Mouse (Mus musculus) T-helper 1 cell (primary cell): ENCODE data around the gene Wwox.

Source experiments
- in situ Hi-C: fragments of 300-600 bp; cut with MboI, MseI; formaldehyde crosslinking; loops from one replicate; pipeline ENCODE4 v1.15.1; 2025; ENCODE audit warnings: high pct_unique_total_duplicates

Gene Wwox

DNA sequence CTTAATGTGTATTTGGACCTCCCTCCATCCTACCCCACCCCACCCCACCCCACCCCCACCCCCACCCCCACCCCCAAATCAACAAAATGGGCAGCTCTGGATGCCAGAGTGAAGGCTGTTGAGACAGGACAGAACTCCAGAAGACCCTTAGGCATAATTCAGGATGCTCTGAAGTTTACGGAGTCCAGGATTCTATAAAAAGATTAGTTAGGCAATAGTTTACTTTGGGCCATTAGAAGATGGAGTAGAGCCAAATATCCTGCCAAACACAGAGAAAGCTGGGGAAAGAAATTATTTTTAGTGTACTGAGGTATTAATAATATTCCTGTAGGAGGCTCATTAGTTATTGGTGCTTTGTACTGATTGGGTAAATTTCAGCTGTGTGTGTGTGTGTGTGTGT is 523.0 kb downstream of the Wwox start:
- in situ Hi-C loops: no loop called here

DNA sequence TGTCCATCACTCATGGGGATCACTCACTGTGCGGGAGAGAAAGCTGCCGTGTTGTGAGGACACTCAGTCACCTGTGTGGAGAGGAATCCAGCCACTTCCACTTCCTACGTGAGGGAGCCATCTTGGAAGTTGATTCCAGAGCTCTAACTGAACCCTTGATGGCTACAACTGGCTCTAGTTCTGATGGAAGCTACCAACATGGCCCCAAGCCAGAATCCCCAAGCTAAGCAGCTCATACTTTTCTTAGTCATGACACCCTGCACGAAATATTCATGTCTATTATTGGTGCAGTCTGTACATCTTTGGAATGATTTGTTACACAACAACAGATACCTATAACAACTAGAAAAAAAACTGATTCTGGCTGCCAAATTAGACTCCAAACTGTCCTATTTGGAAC is 523.8 kb downstream of the Wwox start:
- in situ Hi-C loops: no loop called here

DNA sequence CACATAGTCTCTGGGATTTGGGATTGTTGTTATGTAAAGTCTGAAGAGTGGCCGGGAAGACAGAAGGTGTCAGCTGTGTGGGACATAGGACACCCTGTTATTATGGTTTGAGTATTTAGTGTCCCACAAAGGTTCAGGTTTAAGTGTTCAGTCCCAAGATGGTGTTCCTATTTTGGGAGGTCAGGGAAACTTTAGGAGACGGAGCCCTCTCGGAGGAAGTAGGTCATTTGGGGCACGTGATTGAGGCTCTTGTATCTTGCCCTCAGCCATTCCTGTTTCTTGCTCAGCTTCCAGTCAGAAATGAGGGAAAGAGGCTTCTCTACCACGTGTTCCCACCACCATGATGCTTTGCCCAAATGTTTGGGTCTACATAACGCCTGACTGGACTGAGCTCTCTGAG is 524.8 kb downstream of the Wwox start:
- in situ Hi-C loops: no loop called here

DNA sequence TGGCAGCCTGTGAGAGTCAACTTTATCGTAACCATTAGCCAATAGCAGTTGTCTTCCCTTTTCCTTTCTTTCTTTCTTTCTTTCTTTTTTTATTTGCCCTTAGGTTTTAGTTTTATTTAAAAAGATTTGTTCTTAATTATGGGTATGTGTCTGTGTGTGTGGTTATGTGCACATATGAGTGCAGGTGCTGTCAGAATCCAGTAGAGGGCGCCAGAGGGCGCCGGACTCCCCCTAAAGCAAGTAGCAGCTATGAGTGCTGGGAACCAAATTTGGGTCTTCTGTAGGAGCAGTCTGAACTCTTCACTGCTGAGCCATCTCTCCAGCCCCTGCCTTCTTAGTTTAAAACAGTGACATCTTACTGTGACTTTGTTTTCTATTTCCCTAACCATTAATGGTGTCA is 529.4 kb downstream of the Wwox start:
- in situ Hi-C loops: no loop called here

DNA sequence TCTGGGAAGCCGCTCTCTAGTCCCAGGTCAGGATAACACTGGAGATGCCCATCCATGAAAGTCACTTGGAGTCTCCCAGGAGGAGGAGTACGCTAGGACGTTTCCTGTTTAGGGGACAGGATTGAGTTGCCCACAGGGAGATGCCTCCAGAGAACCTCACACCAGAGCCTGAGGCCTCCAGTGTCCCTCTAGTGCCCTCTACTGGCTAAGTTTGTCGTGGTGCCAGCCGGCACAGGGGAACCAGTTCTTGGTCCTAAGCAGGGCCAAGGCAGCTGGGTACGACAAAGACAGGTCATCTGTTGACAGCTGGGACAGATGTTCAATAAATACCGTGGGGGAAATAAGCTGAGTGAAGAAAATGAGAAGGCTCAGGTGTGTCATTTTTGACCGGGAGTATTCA is 531.9 kb downstream of the Wwox start:
- in situ Hi-C loops: no loop called here

DNA sequence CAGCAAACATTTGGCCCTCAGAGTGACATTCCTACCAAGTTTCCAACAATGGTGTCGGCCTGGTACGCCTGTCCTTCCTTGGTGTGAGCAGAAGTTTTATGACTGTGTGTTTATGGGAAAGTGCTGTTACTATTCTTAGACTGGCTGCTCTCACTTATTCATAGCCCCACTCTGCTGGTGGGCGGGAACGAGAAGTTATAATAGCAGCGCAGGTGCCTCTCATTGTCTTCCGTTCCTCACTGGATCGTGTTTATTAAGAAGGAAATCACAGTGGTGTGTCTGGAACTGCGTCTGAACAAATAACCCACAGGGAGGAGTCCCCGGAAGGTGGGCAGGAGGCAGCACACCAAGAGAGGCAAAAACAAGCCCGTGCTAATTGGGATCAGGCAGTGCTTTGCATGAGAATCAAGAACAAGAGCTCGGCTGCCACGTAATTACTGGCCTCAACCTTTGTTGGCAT is 533.6 kb downstream of the Wwox start:
- in situ Hi-C loops: no loop called here

DNA sequence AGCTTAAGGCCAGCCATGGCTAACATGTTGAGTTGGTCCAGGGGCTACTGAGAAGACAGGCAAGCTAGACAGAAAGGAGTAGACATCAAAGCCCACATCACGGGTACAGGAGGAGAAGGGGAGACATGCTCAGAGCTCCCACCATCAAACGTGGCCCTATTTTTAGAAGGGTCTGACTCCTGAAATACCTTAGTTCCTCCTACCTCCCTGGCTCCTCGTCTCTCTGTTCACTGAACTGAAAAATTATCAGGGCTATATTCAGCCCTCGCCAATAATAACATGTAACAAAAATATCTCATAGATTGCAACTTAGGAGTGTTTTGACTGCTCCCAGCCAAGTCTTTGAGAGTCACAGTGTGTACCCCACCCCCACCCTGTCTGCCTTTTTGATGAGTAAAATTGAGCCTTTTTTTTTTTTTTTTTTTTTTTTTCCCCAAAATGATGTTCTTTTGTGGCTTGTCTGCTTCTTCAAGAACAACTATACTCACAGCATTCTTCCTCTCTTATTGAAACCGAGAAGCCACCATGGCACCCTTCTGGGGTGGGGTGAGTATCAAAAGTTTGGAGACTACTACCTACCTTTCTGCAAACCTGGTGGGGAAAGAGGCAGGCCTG is 535.0 kb downstream of the Wwox start:
- in situ Hi-C loops: no loop called here

DNA sequence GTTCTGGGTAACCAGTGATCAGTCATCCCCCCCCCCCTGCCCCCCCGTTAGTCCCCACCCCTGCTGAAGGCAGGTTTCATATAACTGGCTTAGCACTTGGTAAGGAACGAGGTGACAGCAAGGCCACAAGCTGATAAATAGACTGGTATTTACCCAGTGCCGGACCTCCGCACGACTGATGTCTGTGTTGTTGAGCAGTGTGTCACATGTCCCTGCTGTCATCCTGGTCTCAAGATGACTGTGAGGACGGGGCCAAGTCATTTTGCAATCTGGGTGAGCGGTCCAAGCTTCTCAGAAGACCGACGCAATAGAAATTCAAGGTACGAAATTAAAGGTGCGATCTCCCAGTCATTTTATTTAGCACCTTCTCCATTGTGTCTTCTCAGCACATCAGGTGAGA is 538.3 kb downstream of the Wwox start:
- in situ Hi-C loops: no loop called here

DNA sequence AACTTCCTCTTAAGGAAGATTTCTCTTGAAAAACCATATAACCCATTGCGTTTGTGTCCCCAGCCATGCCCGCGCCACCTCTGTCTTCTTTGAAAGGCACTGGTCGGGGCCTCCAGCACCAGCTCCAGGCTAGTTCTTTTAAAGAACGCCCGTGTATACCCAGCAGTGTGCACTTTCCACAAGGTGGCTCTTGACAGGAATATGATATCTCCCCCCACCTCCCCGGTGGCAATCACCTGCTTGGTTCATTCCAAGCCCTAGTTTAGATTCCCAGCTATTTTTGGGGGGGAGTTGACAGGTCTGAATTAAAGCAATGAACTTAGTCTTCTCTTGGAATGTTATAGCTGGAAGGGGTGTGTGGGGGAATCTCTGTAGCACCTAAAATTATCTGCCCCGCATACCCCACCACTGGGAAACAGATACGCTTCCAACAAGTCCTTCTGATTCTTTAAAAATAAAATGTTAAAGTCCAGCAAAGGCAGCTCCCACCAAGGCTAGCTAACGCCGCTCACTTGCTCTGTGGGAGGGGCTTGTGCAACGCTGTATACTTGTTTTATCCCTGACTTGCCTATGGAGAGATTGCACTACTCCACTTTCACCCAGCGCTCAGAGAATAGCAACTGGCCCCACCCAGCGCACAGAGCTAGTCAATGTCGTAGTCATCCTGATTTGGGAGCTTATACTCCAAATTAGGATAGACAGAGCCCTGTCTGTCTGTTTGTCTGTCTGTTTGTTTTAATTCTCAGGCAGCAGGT is 538.9 kb downstream of the Wwox start:
- in situ Hi-C loops: no loop called here

DNA sequence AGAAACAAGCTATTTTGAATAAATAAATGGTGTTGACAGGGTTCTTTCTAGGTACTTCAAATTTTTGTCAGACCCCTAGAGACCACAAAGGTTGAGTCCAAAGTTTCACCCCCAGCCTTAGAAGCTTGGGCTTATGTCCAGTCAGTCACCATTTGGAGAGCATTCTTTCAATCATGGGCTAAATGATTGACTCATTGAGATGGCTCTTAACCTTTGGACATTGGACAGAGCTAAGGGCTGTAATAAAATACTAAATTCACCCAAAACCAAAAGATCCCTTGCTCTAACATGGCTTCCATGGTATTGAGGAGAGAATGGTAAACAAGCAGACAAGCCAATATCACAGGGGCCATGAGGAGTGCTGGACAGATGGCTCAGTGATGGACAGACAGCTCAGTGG is 540.2 kb downstream of the Wwox start:
- in situ Hi-C loops: no loop called here

DNA sequence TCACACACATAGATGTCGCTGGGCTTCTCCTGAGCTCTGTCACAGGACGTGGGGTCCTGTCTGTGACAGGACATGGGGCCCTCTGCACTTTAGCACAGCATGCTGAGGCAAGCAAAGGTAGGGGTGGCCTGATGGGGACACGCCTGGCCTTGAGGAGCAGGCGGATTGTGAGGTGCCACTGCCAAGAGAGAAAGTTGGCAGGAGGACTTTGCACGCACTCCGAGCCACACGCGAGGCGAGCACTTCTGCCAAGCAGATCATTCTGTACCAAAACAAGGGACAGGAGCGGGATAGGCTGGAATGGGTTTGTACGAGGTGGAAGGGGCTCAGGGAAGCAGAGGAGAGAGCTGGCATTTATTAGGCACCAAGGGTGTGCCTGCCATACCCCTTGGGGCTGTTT is 543.3 kb downstream of the Wwox start:
- in situ Hi-C loops: no loop called here

DNA sequence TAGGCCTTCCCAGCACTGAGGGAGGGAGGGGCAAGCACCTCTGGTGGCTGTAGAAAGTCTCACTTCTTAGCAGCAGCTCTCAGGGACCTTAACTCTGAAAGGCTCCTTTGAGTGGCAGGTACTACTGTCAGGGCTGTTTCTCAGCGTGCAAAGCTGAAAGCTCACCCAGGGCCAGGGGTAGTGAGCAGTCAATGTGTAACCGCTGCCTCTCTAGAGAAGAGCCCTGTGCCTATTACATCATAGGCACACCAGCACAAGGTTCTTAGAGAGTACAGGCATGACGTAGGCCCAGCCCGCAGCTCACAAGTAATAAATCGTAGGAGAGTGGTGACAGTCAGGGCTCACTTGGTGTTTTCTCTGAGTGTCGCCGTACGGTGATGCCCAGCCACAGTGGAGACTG is 545.0 kb downstream of the Wwox start:
- in situ Hi-C loops: no loop called here

DNA sequence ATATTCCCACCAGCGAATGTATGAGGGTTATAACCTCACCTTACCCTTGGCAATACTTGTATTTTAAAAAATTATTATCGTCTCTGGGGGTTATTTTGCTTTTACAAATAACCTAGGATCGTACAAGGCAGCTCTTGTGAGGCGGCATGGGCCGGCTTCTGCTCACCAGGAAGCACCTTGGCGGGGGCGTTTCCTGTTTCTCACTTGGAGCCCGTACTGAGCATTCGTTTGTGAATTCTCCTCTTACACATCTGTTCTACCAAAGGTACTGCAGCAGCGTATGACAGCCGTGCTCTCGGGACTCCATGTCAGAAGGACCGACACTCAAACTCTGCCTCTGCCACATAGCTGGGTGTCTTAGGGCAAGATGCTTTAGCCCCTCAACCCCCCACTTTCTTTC is 546.5 kb downstream of the Wwox start:
- in situ Hi-C loops: no loop called here

DNA sequence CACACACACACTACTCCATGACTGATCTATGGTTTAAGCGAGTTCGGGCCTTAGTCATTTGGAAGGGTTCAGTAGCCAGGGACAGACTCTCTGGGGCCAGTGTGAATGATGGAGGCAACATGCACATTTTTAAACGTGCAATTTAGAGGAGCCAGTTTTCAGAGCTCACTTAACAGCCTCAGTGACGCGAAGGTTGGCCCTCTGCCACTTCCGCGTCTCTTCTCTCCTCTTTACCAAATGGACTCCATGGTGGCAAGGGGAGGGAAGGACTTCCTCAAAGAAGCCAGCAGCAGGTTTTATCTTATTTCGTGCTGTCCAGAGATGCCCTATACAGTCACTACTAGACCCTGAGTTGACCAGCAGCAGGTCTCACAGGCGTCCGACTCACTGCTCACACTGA is 547.5 kb downstream of the Wwox start:
- in situ Hi-C loops: no loop called here

DNA sequence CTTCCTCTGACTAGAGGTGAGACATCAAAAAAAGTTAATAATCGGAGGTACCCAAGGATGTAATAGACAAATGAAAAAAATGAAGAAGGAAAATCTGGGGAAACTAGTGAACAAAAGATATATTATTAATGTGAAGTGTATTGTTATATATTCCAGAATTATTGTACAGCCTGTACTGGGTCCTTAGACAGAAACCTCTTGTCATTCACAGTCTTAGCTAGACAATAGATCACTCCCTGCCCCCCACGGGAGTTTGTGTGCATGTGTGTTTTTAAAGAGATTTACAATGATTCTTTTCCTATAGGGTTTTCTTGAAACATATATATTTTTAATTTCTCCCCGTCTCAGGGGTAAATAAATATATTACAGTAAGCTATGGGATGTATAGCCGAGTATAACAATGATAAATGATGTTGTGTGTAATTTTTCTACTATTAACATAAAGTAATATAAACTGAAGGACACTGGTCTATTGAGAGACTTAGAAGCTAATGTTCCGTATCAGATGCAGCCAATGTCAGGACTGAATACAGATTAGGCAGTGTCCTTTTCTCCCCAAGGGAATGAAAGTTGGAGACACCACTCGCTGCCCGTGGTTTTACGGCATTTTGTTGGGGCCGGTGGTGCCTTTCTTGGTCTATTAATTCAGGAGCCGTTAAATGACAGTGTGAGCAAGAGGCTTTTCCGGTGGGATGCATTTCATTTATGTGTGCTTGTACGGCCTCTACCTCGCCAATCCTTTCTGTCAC is 551.6 kb downstream of the Wwox start:
- in situ Hi-C loops: loop anchor here (5.0 kb wide), 1 partner anchor 1096 kb away; no protein-coding TSS in a partner anchor

DNA sequence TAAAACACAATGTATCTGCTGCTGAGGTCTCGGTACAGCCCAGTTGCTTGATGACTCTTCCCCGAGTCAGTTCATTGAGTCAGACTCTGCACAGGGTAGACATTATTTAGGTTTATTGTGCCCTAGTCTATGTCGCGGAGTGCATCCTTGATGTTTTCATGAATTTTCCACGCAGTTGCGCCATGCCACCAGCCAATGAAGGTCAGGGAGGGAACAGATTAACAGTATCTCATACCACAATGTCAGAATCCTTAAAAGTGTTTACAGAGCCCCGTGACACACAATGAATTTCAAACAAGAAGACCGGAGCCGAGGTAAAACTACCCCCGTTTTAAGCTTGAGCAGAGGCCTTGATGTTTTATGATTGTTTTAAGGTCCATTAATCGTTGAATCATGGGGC is 561.3 kb downstream of the Wwox start:
- in situ Hi-C loops: no loop called here

DNA sequence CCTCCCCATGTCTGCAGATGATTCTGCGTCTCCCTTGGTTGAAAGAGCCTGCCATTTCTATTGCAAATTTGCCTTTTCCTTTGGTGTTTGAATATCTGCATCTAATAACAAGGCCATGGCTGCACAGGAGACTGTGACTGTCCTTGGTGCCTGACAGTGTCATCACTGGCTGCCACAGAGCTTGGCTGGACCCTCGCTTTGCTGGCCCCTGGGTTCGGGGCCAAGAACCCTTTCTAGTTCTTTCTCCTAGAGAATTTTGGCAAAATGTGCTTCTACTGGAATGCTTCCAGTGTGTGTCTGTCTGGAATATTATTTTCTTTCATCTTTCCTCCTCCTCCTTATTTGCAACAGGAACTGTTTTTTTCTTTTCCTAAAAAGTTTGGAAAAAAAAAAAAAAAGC is 565.6 kb downstream of the Wwox start:
- in situ Hi-C loops: no loop called here

DNA sequence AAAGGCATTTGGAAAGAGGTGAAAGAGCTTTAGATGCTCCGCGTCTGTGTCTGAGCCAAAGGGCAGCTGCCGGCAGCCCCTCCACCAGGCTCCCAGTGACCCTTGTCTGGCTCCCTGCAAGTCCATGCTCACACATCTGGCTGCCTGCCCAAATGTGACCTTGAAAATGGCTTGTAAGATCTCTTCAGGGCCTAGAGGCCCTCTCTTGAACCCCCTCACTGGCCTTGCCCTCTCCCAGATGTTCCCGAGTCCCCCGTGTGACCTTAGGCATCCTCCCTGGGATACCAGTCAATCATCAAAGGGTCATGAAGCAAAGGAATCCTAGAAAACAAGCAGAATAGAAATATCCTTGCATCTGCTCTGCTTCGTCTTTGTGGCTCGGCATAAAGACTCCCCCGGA is 567.1 kb downstream of the Wwox start:
- in situ Hi-C loops: no loop called here

DNA sequence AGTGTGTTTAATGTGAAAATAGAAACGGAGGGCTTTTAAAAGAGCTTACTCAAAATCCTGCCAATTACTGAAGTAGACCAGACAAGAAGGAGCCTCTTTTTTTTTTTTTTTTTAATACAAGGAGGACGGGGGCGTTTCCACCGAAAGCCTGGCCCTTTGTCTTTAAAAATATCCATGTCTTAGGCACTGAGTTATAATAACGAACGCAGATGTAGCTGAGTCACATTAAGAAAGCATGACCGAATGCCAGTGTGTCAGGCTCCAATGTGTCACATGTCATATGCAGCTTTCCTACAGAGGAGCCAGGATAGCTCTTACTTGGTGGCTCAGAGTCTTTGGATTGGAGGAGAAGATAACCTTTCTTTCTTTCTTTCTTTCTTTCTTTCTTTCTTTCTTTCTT is 567.8 kb downstream of the Wwox start:
- in situ Hi-C loops: no loop called here

DNA sequence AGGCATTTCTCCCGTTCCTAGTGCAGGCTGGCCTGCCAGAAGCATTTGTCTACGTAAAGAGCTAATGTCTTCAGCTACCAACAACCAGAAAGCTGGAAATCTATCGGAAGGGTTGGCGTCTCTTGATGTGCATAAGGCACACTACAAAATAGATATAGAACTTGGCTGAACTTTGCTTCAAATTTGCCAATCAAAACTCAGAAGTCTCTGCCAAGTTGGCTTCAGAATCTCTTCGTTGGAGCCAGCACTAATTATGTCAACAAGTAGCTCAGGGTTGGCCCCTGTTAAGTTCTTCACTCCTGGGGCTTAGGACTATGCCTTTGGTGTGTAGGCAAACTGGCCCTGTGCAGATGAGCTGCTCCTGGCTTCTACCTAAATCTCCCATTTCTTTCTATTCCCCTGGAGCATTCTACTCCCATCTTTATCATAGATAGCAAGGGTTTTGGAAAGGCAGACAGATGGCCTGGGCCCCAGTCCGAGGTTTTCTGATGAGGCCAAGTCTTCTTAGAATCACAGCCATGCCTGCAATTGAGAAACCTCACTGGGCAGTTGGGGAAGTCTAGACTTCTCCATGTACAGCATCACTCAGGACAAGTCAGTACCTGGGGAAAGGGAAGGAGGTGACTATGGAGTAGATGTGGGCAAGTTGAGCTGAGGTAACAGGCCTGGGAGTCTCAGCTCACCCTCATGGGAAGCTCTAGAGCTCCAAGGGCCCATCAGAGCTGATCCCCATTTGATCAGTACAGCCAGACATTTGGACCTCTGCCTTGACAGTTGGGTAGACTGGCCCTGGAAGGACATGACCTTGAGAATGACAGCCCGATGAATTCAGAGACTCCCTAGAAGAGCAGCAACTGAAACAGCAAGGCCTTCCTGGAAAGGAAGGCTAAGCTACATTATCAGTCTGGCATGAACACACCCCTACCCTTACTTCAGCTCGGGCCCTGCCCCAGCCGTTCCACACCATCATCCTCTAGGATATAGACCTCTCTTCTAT is 569.5 kb downstream of the Wwox start:
- in situ Hi-C loops: no loop called here

DNA sequence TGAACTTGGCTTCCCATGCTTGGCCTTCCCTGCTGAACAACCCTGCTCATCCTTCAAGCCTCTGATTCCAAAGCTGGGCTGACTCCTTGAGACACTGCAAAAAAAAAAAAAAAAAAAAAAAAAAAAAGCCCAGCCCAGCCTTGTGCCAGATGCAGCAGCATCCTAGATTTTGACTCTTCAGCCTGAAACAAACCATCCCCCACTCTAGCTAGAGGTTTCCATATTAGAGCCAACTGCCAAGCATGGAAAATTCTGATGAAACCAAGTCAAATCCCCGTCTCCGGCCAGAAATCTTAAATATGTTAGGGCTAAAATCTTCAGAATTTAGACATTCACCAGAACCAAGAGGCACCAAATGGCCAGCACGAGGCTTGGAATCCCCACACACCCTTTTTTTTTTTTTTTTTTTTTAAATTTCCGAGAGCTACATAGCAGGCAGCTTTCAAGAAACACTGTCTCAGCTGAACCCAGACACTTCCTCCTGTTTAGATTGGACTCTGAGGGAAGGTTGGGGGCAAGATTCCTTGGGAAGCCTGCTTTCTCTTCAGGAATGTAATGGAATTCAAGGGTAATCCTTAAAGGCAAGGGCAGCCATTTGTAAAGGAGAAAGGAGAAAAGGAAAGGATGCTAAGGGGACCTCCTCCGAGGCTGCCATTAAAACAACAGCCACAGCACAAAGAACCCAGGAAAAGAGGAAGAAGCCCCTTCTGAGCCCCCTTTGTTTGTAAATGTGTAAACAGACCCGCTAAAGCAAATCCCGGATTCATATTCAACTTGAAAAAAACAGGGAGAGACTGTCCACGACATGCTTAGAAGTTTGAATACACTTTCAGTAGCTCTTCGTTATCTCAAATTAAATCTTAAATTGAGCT is 570.7 kb downstream of the Wwox start:
- in situ Hi-C loops: no loop called here
